Mouse (Mus musculus) embryo, embryonic 9.5 days (tissue): ENCODE results near the gene Kifc1.
"Not testable (repeated sequence)": the region's sequence is repeated elsewhere in the genome, so short reads cannot be mapped to it uniquely, and the experiment has no call there.

Source experiments
- DNase-seq: peaks from one replicate; pipeline ENCODE4 v3.0.0-alpha.2; 2017; ENCODE audit errors: extremely low spot score

Gene Kifc1

DNA sequence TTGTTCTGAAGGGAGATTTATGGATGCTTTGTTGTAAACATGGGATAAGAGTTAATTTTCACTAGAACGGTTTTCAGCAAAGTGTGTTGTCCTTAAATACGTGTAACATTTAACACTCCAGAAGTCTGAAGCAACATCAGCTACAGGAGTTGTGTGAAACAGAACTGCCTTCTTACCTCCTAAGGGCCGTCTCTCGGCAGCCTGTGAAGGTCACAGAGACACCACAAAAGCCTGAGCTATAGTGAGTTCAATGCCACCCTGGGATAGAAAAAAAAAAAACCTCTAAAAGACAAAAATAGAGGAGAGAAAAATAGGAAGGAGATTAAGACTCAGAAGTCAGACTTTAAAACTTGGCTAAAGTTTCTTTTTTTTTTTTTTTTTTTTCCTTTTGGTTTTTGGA is 11.6 kb upstream of the Kifc1 start:
- DNase-seq, result no peak

GRCm38 (mm10) chr17:33901653-33902052 is 11.2 kb upstream of the Kifc1 start:
- DNase-seq, result no peak

- no peak for DNase-seq
Measured at GRCm38 (mm10) chr17:33900989-33901314, 10.5 kb upstream of the Kifc1 start.

GRCm38 (mm10) chr17:33900281-33900988 is 10.0 kb upstream of the Kifc1 start:
- DNase-seq, result no peak

DNA sequence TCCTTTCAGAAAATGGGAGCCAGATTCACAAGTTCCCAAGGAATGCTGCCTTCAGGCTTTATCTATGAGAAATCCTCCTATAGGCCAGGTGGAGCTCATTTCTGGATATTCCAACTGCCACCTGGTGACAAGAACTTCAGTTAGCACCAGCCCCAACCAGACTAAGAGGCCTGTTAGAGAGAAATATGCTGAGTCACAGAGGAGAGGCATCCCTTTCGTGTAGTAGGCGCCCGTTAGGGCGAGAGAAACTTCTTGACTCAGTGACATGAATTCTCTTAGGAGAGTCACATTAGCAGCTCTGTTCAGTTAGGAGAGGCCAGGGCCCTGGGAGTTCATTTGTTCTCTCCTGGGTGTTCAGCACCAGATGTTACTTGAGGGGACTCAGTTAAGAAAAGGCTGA is 9.2 kb upstream of the Kifc1 start:
- no peak for DNase-seq

DNA sequence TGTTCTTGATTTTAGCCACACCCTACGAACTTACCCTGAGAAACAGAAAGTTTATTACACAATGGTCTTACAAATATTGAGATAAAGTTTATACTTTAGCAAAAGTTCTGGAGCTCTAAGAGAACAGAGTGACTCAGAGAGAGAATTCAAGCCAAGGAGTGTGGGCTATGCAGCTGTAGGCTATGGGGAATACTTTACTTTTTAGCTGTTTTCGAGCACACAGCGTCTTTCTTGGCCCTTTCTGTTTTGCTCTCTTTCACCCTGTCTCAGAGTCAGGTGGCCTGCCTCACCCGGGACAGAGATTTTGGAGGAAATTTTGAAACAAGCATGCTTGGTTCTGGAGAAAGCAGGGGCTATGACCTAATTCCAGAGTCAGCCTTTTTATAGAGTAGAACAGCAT is 7.7 kb upstream of the Kifc1 start:
- not testable (repeated sequence) for DNase-seq

GRCm38 (mm10) chr17:33897114-33897794 is 6.8 kb upstream of the Kifc1 start:
- DNase-seq, result peak; percentile 45

GRCm38 (mm10) chr17:33893011-33893410 is 2.5 kb upstream of the Kifc1 start:
- DNase-seq, result not testable (repeated sequence)

GRCm38 (mm10) chr17:33892429-33892828 is 2.0 kb upstream of the Kifc1 start:
- no peak for DNase-seq

GRCm38 (mm10) chr17:33891892-33892291 is 1.4 kb upstream of the Kifc1 start:
- not testable (repeated sequence) for DNase-seq

GRCm38 (mm10) chr17:33891357-33891756 is 896 bp upstream of the Kifc1 start:
- DNase-seq, result no peak

- not testable (repeated sequence) for DNase-seq
Measured at GRCm38 (mm10) chr17:33889941-33890532, 424 bp downstream of the Kifc1 start.

- DNase-seq, result not testable (repeated sequence)
Measured at GRCm38 (mm10) chr17:33888230-33888629, 2.2 kb downstream of the Kifc1 start.

GRCm38 (mm10) chr17:33887802-33888201 is 2.7 kb downstream of the Kifc1 start:
- DNase-seq, result not testable (repeated sequence)

GRCm38 (mm10) chr17:33884320-33884719 is 6.1 kb downstream of the Kifc1 start:
- DNase-seq, result not testable (repeated sequence)

GRCm38 (mm10) chr17:33875797-33876196 is 14.7 kb downstream of the Kifc1 start:
- DNase-seq, result not testable (repeated sequence)

GRCm38 (mm10) chr17:33874411-33874810 is 16.1 kb downstream of the Kifc1 start:
- no peak for DNase-seq

- DNase-seq, result not testable (repeated sequence)
Measured at GRCm38 (mm10) chr17:33873537-33873936, 16.9 kb downstream of the Kifc1 start, which contains the start of gene Gm7029. Gene Gm7029, plus strand, starts transcription at chr17:33873837.

GRCm38 (mm10) chr17:33865330-33866030 is 25.0 kb downstream of the Kifc1 start:
- peak; percentile 41 for DNase-seq

- no peak for DNase-seq
Measured at GRCm38 (mm10) chr17:33857816-33858215, 32.6 kb downstream of the Kifc1 start.

DNA sequence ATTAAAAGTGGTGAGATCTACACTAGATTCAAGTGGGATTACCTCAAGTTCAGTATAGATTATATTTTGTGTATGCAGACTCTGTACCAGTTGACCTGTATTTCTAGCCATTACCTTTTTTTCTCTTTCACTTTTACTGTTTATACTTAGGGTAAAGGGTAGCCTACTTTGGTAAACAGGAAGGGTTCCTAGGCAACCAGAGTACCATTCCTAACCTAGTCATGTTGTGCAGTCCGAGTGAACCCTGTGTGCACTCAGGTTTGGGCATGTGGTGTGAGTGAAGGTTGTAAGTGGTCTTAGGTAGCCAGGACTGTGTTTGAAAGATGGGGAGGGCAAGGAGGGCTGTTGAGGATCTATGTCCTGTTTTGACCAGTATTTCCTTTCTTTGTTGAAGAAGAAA is 39.1 kb downstream of the Kifc1 start:
- DNase-seq, result no peak

GRCm38 (mm10) chr17:33848139-33848538 is 42.3 kb downstream of the Kifc1 start:
- DNase-seq, result no peak
